Mouse (Mus musculus) midbrain, embryonic 15.5 days (tissue): Measurements from ENCODE around the gene Galnt9. TPM values are rescaled to one million over a fixed set of nuclear protein-coding genes. Genes with fewer than 3 reads are reported as not detected.

Source experiments
- ATAC-seq: fragments of 200-750 bp; cut with Nextera tagmentation; replicated peaks from 2 replicates; pipeline ENCODE4 v1.8.0; 2017; ENCODE audit warnings: moderate TSS enrichment
- H3K27ac ChIP-seq: fragments of 300-500 bp; sonication (generic); 2 replicates; pipeline ENCODE4 v1.5.1; 2015; ENCODE audit warnings: mild to moderate bottlenecking, inconsistent platforms
- H3K27me3 ChIP-seq: fragments of 300-500 bp; sonication (generic); replicated peaks from 2 replicates; pipeline ENCODE4 v1.6.1; 2015; ENCODE audit warnings: inconsistent platforms
- H3K36me3 ChIP-seq: fragments of 300-500 bp; sonication (generic); replicated peaks from 2 replicates; pipeline ENCODE4 v1.6.1; 2015; ENCODE audit warnings: inconsistent platforms
- H3K4me1 ChIP-seq: fragments of 300-500 bp; sonication (generic); 2 replicates; pipeline ENCODE4 v1.6.1; 2015; ENCODE audit warnings: inconsistent platforms
- H3K4me2 ChIP-seq: fragments of 300-500 bp; sonication (generic); 2 replicates; pipeline ENCODE4 v1.6.1; 2015; ENCODE audit warnings: inconsistent platforms, mild to moderate bottlenecking, moderate library complexity
- H3K4me3 ChIP-seq: fragments of 300-500 bp; sonication (generic); 2 replicates; pipeline ENCODE4 v1.5.1; 2015; ENCODE audit warnings: mild to moderate bottlenecking, inconsistent platforms
- H3K9ac ChIP-seq: fragments of 300-500 bp; sonication (generic); 2 replicates; pipeline ENCODE4 v1.6.1; 2015; ENCODE audit warnings: mild to moderate bottlenecking, inconsistent platforms
- H3K9me3 ChIP-seq: fragments of 300-500 bp; sonication (generic); 2 replicates; pipeline ENCODE4 v1.6.1; 2016; ENCODE audit warnings: inconsistent platforms
- WGBS: fragments of 180-500 bp; shearing (Covaris S2); methylation state at CpG from one replicate; pipeline ENCODE4 v1.1.7; 2015; ENCODE audit warnings: mixed read lengths; 5-methylcytosine and 5-hydroxymethylcytosine counted together
- polyA plus RNA-seq: library from polyadenylated mRNA; unstranded; fragments of >200 nt; fragmentation: Nextera tagmentation; extraction: Ambion mirVana; gene quantifications from 2 replicates; pipeline ENCODE4 v1.2.1, GENCODE M21; 2015

Gene Galnt9
- 26.7 and 26.8 TPM in 2 replicates for polyA plus RNA-seq

GRCm38 (mm10) chr5:110543951-110544690 lies at the start of gene Galnt9:
TSS of gene Galnt9 (plus strand) at chr5:110544355.
- Histone ChIP-seq H3K4me1 (peaks cover 30% of the 10 kb centered on the region), H3K9me3 (no peaks in the 10 kb centered on the region), H3K9ac (peak within 1 kb of the TSS; percentile 65), H3K4me3 (peak within 1 kb of the TSS; percentile 59), H3K27me3 (peaks cover 42% of the 10 kb centered on the region), H3K36me3 (no peaks in the 10 kb centered on the region), H3K27ac (peak within 1 kb of the TSS; percentile 75), H3K4me2 (peak within 1 kb of the TSS; percentile 79)
- WGBS = under 1% methylated on average over 61 of the region's 82 CpGs
- ATAC-seq = peak; percentile 91

GRCm38 (mm10) chr5:110494396-110494795 lies 49.8 kb upstream of the Galnt9 start:
- Histone ChIP-seq H3K36me3 (no peaks in the 10 kb centered on the region), H3K9me3 (no peaks in the 10 kb centered on the region), H3K27ac (peak overlapping the region; percentile 60), H3K27me3 (no peaks in the 10 kb centered on the region), H3K4me1 (peaks cover 11% of the 10 kb centered on the region), H3K4me2 (0 out of 2 replicates have a peak overlapping the region, but pooled peaks have one; percentile 20), H3K4me3 (no peak overlapping the region), H3K9ac (no peak overlapping the region; the same call in 1 of the 2 replicates)
- 47% methylated on average over 4 of the region's 4 CpGs for WGBS
- ATAC-seq = no peak

- no peaks in the 10 kb centered on the region for H3K9me3 ChIP-seq
- 82% methylated on average over 6 of the region's 6 CpGs for WGBS
- H3K27me3 ChIP-seq = no peaks in the 10 kb centered on the region
- no peak overlapping the region for H3K9ac ChIP-seq
- H3K27ac ChIP-seq = peak overlapping the region; percentile 60
- no peak overlapping the region for H3K4me3 ChIP-seq
- ATAC-seq = no peak
- H3K36me3 ChIP-seq = no peaks in the 10 kb centered on the region
- H3K4me2 ChIP-seq = no peak overlapping the region
- peaks cover 11% of the 10 kb centered on the region for H3K4me1 ChIP-seq
Measured at GRCm38 (mm10) chr5:110495051-110495450, 49.1 kb upstream of the Galnt9 start.

- Histone ChIP-seq H3K4me2 (no peak overlapping the region), H3K9me3 (no peaks in the 10 kb centered on the region), H3K4me1 (peaks cover 15% of the 10 kb centered on the region), H3K27me3 (no peaks in the 10 kb centered on the region), H3K36me3 (no peaks in the 10 kb centered on the region), H3K27ac (no peak overlapping the region), H3K9ac (no peak overlapping the region), H3K4me3 (no peak overlapping the region)
- ATAC-seq = no peak
- WGBS = 78% methylated on average over 5 of the region's 5 CpGs
Measured at GRCm38 (mm10) chr5:110497556-110497955, 46.6 kb upstream of the Galnt9 start.

- no peak overlapping the region for H3K4me3 ChIP-seq
- H3K27me3 ChIP-seq = no peaks in the 10 kb centered on the region
- ATAC-seq = no peak
- peaks cover 15% of the 10 kb centered on the region for H3K4me1 ChIP-seq
- no peak overlapping the region for H3K4me2 ChIP-seq
- H3K9ac ChIP-seq = no peak overlapping the region
- H3K36me3 ChIP-seq = no peaks in the 10 kb centered on the region
- no peak overlapping the region for H3K27ac ChIP-seq
- no peaks in the 10 kb centered on the region for H3K9me3 ChIP-seq
- WGBS = 53% methylated on average over 10 of the region's 10 CpGs
Measured at GRCm38 (mm10) chr5:110498071-110498470, 46.1 kb upstream of the Galnt9 start.

- no peaks in the 10 kb centered on the region for H3K36me3 ChIP-seq
- WGBS = 53% methylated on average over 4 of the region's 4 CpGs
- no peaks in the 10 kb centered on the region for H3K9me3 ChIP-seq
- H3K4me2 ChIP-seq = no peak overlapping the region
- H3K4me1 ChIP-seq = peaks cover 4% of the 10 kb centered on the region; the same call in 1 of the 2 replicates
- no peak overlapping the region for H3K4me3 ChIP-seq
- H3K27me3 ChIP-seq = no peaks in the 10 kb centered on the region
- no peak for ATAC-seq
- H3K27ac ChIP-seq = no peak overlapping the region; the same call in 1 of the 2 replicates
- no peak overlapping the region for H3K9ac ChIP-seq
Measured at GRCm38 (mm10) chr5:110500233-110500632, 43.9 kb upstream of the Galnt9 start.

- Histone ChIP-seq H3K9me3 (no peaks in the 10 kb centered on the region), H3K9ac (no peak overlapping the region), H3K4me1 (peaks cover 7% of the 10 kb centered on the region; the same call in 1 of the 2 replicates), H3K27me3 (no peaks in the 10 kb centered on the region), H3K4me3 (no peak overlapping the region), H3K36me3 (no peaks in the 10 kb centered on the region), H3K4me2 (no peak overlapping the region), H3K27ac (no peak overlapping the region)
- WGBS = 91% methylated on average over 3 of the region's 3 CpGs
- ATAC-seq = no peak
Measured at GRCm38 (mm10) chr5:110503361-110503760, 40.8 kb upstream of the Galnt9 start.

- no peaks in the 10 kb centered on the region for H3K27me3 ChIP-seq
- 0 out of 2 replicates have a peak, but pooled peaks cover 3% of the 10 kb centered on the region for H3K4me1 ChIP-seq
- no peak overlapping the region for H3K4me2 ChIP-seq
- no peak overlapping the region for H3K4me3 ChIP-seq
- no peak overlapping the region; the same call in 1 of the 2 replicates for H3K27ac ChIP-seq
- ATAC-seq = no peak
- H3K9ac ChIP-seq = no peak overlapping the region
- WGBS = 50% methylated on average over 10 of the region's 10 CpGs
- no peaks in the 10 kb centered on the region for H3K36me3 ChIP-seq
- no peaks in the 10 kb centered on the region for H3K9me3 ChIP-seq
Measured at GRCm38 (mm10) chr5:110505611-110506294, 38.4 kb upstream of the Galnt9 start.

- H3K36me3 ChIP-seq = no peaks in the 10 kb centered on the region
- no peak overlapping the region for H3K4me2 ChIP-seq
- no peak overlapping the region for H3K27ac ChIP-seq
- H3K9ac ChIP-seq = no peak overlapping the region
- ATAC-seq = no peak
- H3K4me3 ChIP-seq = no peak overlapping the region
- WGBS = 35% methylated on average over 8 of the region's 8 CpGs
- 0 out of 2 replicates have a peak, but pooled peaks cover 3% of the 10 kb centered on the region for H3K4me1 ChIP-seq
- H3K9me3 ChIP-seq = no peaks in the 10 kb centered on the region
- no peaks in the 10 kb centered on the region for H3K27me3 ChIP-seq
Measured at GRCm38 (mm10) chr5:110506295-110506616, 37.9 kb upstream of the Galnt9 start.

- 0 out of 2 replicates have a peak, but pooled peaks cover 3% of the 10 kb centered on the region for H3K4me1 ChIP-seq
Measured at GRCm38 (mm10) chr5:110506856-110507255, 37.3 kb upstream of the Galnt9 start.

GRCm38 (mm10) chr5:110507943-110508342 lies 36.2 kb upstream of the Galnt9 start:
- no peak for ATAC-seq
- Histone ChIP-seq H3K36me3 (no peaks in the 10 kb centered on the region), H3K27ac (no peak overlapping the region), H3K4me2 (no peak overlapping the region), H3K9me3 (no peaks in the 10 kb centered on the region), H3K9ac (no peak overlapping the region), H3K4me1 (0 out of 2 replicates have a peak, but pooled peaks cover 3% of the 10 kb centered on the region), H3K27me3 (no peaks in the 10 kb centered on the region), H3K4me3 (no peak overlapping the region)
- 84% methylated on average over 3 of the region's 3 CpGs for WGBS

More at GRCm38 (mm10) chr5:110506856-110507255, 37.3 kb upstream of the Galnt9 start:
- H3K4me2 ChIP-seq = no peak overlapping the region
- no peak overlapping the region for H3K9ac ChIP-seq
- H3K36me3 ChIP-seq = no peaks in the 10 kb centered on the region
- no peaks in the 10 kb centered on the region for H3K9me3 ChIP-seq
- WGBS = 87% methylated on average over 3 of the region's 3 CpGs
- H3K4me3 ChIP-seq = no peak overlapping the region
- no peak overlapping the region for H3K27ac ChIP-seq
- no peak for ATAC-seq
- no peaks in the 10 kb centered on the region for H3K27me3 ChIP-seq

- no peaks in the 10 kb centered on the region for H3K9me3 ChIP-seq
- H3K36me3 ChIP-seq = no peaks in the 10 kb centered on the region
- ATAC-seq = 0 out of 2 replicates have a peak, but pooled peaks have one; percentile 39
- 0 out of 2 replicates have a peak, but pooled peaks cover 3% of the 10 kb centered on the region for H3K4me1 ChIP-seq
- WGBS = 56% methylated on average over 6 of the region's 6 CpGs
- no peak overlapping the region for H3K4me2 ChIP-seq
- H3K27ac ChIP-seq = no peak overlapping the region
- no peak overlapping the region for H3K4me3 ChIP-seq
- no peak overlapping the region for H3K9ac ChIP-seq
- H3K27me3 ChIP-seq = no peaks in the 10 kb centered on the region
Measured at GRCm38 (mm10) chr5:110510357-110510756, 33.8 kb upstream of the Galnt9 start.
